Mouse (Mus musculus) forebrain, postnatal 0 days (tissue): ENCODE data around the gene Ipmk. TPM values are rescaled to one million over a fixed set of nuclear protein-coding genes. Genes with fewer than 3 reads are reported as not detected.

Source experiments
- ATAC-seq: fragments of 200-750 bp; cut with Nextera tagmentation; 2 replicates; pipeline ENCODE4 v1.8.0; 2017; ENCODE audit warnings: mild to moderate bottlenecking, moderate library complexity
- DNase-seq: peaks from one replicate; pipeline ENCODE4 v3.0.0-alpha.2; 2015
- H3K27ac ChIP-seq: fragments of 300-500 bp; sonication (generic); 2 replicates; pipeline ENCODE4 v1.5.1; 2014; ENCODE audit warnings: low read depth, mild to moderate bottlenecking, antibody characterized with exemption, low read length, moderate library complexity, mixed read lengths
- H3K27me3 ChIP-seq: fragments of 300-500 bp; sonication (generic); 2 replicates; pipeline ENCODE4 v1.6.1; 2014; ENCODE audit warnings: mild to moderate bottlenecking, low read length, mixed read lengths; ENCODE audit not compliant: insufficient read depth
- H3K36me3 ChIP-seq: fragments of 300-500 bp; sonication (generic); 2 replicates; pipeline ENCODE4 v1.6.1; 2014; ENCODE audit warnings: mild to moderate bottlenecking, moderate library complexity; ENCODE audit not compliant: insufficient read depth
- H3K4me1 ChIP-seq: fragments of 300-500 bp; sonication (generic); 2 replicates; pipeline ENCODE4 v1.6.1; 2014; ENCODE audit warnings: antibody characterized with exemption; ENCODE audit not compliant: insufficient read depth
- H3K4me2 ChIP-seq: fragments of 300-500 bp; sonication (generic); 2 replicates; pipeline ENCODE4 v1.6.1; 2014; ENCODE audit warnings: low read depth, mild to moderate bottlenecking, moderate library complexity
- H3K4me3 ChIP-seq: fragments of 300-500 bp; sonication (generic); 2 replicates; pipeline ENCODE4 v1.5.1; 2014; ENCODE audit warnings: low read depth, low read length, mixed read lengths
- H3K9ac ChIP-seq: fragments of 300-500 bp; sonication (generic); 2 replicates; pipeline ENCODE4 v1.6.1; 2014; ENCODE audit warnings: mild to moderate bottlenecking
- H3K9me3 ChIP-seq: fragments of 300-500 bp; sonication (generic); 2 replicates; pipeline ENCODE4 v1.6.1; 2016; ENCODE audit warnings: low read length
- CTCF ChIP-seq: sonication (generic); IDR thresholded peaks from 2 replicates; pipeline ENCODE4 v1.5.1; 2016; ENCODE audit warnings: antibody characterized with exemption, control low read depth, low read depth
- WGBS: fragments of 180-500 bp; shearing (Covaris S2); extraction: QIAGEN DNeasy Blood & Tissue Kit; methylation state at CpG from one replicate; pipeline ENCODE4 v1.1.7; 2014; 5-methylcytosine and 5-hydroxymethylcytosine counted together
- polyA plus RNA-seq: library from polyadenylated mRNA; unstranded; fragments of >200 nt; fragmentation: Nextera tagmentation; extraction: Ambion mirVana; gene quantifications from 2 replicates; pipeline ENCODE4 v1.2.1, GENCODE M21; 2015
- total RNA-seq: library from RNA; depleted of rRNA; stranded (reverse); fragments of >200 nt; gene quantifications from 2 replicates; pipeline ENCODE4 v1.2.3, GENCODE M21; 2014

Gene Ipmk
- total and polyA plus RNA-seq, 2 experiments from 2014 or later, result 12.5 to 26.1 TPM

DNA sequence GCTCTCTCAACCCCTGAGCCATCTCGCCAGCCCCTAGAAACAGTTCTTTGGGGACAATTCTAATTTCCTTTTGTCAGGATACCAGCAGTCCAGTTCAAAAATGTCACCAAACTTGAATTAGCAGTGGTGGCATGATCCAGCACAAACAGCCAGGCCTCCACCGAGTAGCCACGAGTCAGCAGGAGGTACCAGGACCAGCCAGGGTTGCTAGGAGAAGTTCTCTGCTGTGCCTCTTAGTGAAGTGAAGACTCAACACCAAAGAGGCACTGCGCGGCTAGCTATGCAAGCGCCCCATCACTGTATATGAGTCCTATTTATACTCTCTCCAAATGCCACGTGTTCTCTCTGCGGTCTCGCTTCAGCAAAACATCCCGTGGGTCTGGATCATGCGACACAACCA is 31.5 kb upstream of the Ipmk start:
- Histone ChIP-seq H3K4me3 (no peak overlapping the region), H3K27me3 (no peaks in the 10 kb centered on the region), H3K27ac (no peak overlapping the region), H3K9me3 (no peaks in the 10 kb centered on the region), H3K4me1 (no peaks in the 10 kb centered on the region), H3K9ac (no peak overlapping the region), H3K36me3 (no peaks in the 10 kb centered on the region), H3K4me2 (no peak overlapping the region)
- TF ChIP-seq CTCF, result no peak
- no peak for ATAC-seq
- WGBS, result 81% methylated on average over 11 of the region's 11 CpGs
- DNase-seq, result no peak

GRCm38 (mm10) chr10:71316497-71316896 is 31.1 kb upstream of the Ipmk start:
- H3K4me2 ChIP-seq, result no peak overlapping the region
- TF ChIP-seq CTCF, result no peak
- 70% methylated on average over 7 of the region's 7 CpGs for WGBS
- H3K4me3 ChIP-seq, result no peak overlapping the region
- no peak overlapping the region for H3K27ac ChIP-seq
- H3K27me3 ChIP-seq, result no peaks in the 10 kb centered on the region
- ATAC-seq, result no peak
- no peaks in the 10 kb centered on the region for H3K36me3 ChIP-seq
- no peak for DNase-seq
- H3K9me3 ChIP-seq, result no peaks in the 10 kb centered on the region
- H3K9ac ChIP-seq, result no peak overlapping the region
- no peaks in the 10 kb centered on the region for H3K4me1 ChIP-seq

DNA sequence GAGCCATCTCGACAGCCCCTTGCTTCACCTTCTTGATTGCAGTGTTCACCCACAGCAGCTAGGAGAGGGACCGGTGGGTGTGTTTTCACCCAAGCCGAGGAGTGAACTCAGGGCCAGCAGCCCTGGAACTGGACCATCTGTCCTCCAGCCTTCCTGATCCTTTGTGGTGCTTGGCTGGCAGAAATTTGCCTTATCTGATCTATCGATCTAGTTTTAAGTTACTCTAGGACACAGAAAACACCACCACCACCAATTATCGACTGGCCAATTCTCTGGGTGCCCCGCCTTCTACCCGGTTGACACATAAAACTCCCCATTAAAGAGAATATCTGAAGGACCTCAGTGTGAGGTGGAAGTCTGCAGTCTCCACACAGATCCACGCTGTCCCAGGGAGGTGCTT is 23.9 kb upstream of the Ipmk start:
- Histone ChIP-seq H3K4me1 (no peaks in the 10 kb centered on the region), H3K4me3 (no peak overlapping the region), H3K27ac (no peak overlapping the region), H3K9ac (no peak overlapping the region), H3K27me3 (no peaks in the 10 kb centered on the region), H3K36me3 (no peaks in the 10 kb centered on the region), H3K9me3 (no peaks in the 10 kb centered on the region), H3K4me2 (no peak overlapping the region)
- no peak for ATAC-seq
- no peak for TF ChIP-seq CTCF
- no peak for DNase-seq
- WGBS, result 87% methylated on average over 8 of the region's 8 CpGs

GRCm38 (mm10) chr10:71326123-71326522 is 21.4 kb upstream of the Ipmk start:
- no peaks in the 10 kb centered on the region for H3K9me3 ChIP-seq
- H3K4me1 ChIP-seq, result no peaks in the 10 kb centered on the region
- 82% methylated on average over 7 of the region's 7 CpGs for WGBS
- no peak overlapping the region for H3K4me2 ChIP-seq
- DNase-seq (no peak), ATAC-seq (no peak)
- H3K27me3 ChIP-seq, result no peaks in the 10 kb centered on the region
- H3K36me3 ChIP-seq, result peaks cover 17% of the 10 kb centered on the region
- no peak overlapping the region for H3K4me3 ChIP-seq
- H3K27ac ChIP-seq, result no peak overlapping the region
- no peak overlapping the region for H3K9ac ChIP-seq
- TF ChIP-seq CTCF, result no peak

- Histone ChIP-seq H3K27ac (no peak overlapping the region), H3K9me3 (no peaks in the 10 kb centered on the region), H3K4me3 (no peak overlapping the region), H3K9ac (no peak overlapping the region), H3K4me1 (no peaks in the 10 kb centered on the region), H3K27me3 (no peaks in the 10 kb centered on the region), H3K4me2 (no peak overlapping the region), H3K36me3 (peaks cover 17% of the 10 kb centered on the region)
- WGBS, result 16% methylated on average over 7 of the region's 7 CpGs
- peak; percentile 86 for DNase-seq
- ATAC-seq, result peak; percentile 69
- peak; percentile 94 for TF ChIP-seq CTCF
Measured at GRCm38 (mm10) chr10:71326789-71327188, 20.8 kb upstream of the Ipmk start.

- no peak for TF ChIP-seq CTCF
- Histone ChIP-seq H3K4me1 (no peaks in the 10 kb centered on the region), H3K27me3 (no peaks in the 10 kb centered on the region), H3K27ac (no peak overlapping the region), H3K9ac (no peak overlapping the region), H3K4me3 (no peak overlapping the region), H3K36me3 (peaks cover 17% of the 10 kb centered on the region), H3K9me3 (no peaks in the 10 kb centered on the region), H3K4me2 (no peak overlapping the region)
- WGBS, result 89% methylated on average over 10 of the region's 10 CpGs
- DNase-seq, result no peak
- no peak for ATAC-seq
Measured at GRCm38 (mm10) chr10:71327386-71327785, 20.2 kb upstream of the Ipmk start.

GRCm38 (mm10) chr10:71328382-71328781 is 19.2 kb upstream of the Ipmk start:
- peaks cover 19% of the 10 kb centered on the region for H3K36me3 ChIP-seq
- no peaks in the 10 kb centered on the region for H3K9me3 ChIP-seq
- no peak for TF ChIP-seq CTCF
- DNase-seq (no peak), ATAC-seq (no peak)
- H3K27ac ChIP-seq, result no peak overlapping the region
- no peak overlapping the region for H3K4me3 ChIP-seq
- H3K4me2 ChIP-seq, result no peak overlapping the region
- no peak overlapping the region for H3K9ac ChIP-seq
- H3K4me1 ChIP-seq, result no peaks in the 10 kb centered on the region
- no peaks in the 10 kb centered on the region for H3K27me3 ChIP-seq
- 86% methylated on average over 6 of the region's 6 CpGs for WGBS

GRCm38 (mm10) chr10:71328870-71329269 is 18.7 kb upstream of the Ipmk start:
- Histone ChIP-seq H3K27me3 (no peaks in the 10 kb centered on the region), H3K27ac (no peak overlapping the region), H3K36me3 (peaks cover 24% of the 10 kb centered on the region), H3K9me3 (no peaks in the 10 kb centered on the region), H3K9ac (no peak overlapping the region), H3K4me3 (no peak overlapping the region), H3K4me2 (no peak overlapping the region), H3K4me1 (no peaks in the 10 kb centered on the region)
- ATAC-seq (no peak), DNase-seq (no peak)
- WGBS, result 86% methylated on average over 5 of the region's 5 CpGs
- TF ChIP-seq CTCF, result no peak
